Mouse (Mus musculus) cerebral cortex, adult 2 months (tissue): ENCODE results near the gene BC029722.

Experiments
- WGBS: fragments of 180-500 bp; shearing (Covaris S2); methylation state at CpG from one replicate; pipeline ENCODE4 v1.1.7; 2018; 5-methylcytosine and 5-hydroxymethylcytosine counted together

BC029722 gene

GRCm38 (mm10) chr2:155779066-155779465 lies 40.2 kb downstream of the BC029722 start:
- 42% methylated on average over 7 of the region's 7 CpGs for WGBS

- 74% methylated on average over 6 of the region's 6 CpGs for WGBS
These were observed 41.2 kb downstream of the BC029722 start for GRCm38 (mm10) chr2:155778004-155778403.

- WGBS = 89% methylated on average over 4 of the region's 4 CpGs
These were observed 41.6 kb downstream of the BC029722 start for GRCm38 (mm10) chr2:155777688-155777985.

- WGBS = 72% methylated on average over 10 of the region's 10 CpGs
These were observed 42.2 kb downstream of the BC029722 start for GRCm38 (mm10) chr2:155776824-155777687.

- under 1% methylated on average over 43 of the region's 44 CpGs for WGBS
These were observed 43.5 kb downstream of the BC029722 start for GRCm38 (mm10) chr2:155775685-155776263.

- WGBS = 15% methylated on average over 99 of the region's 100 CpGs
These were observed 44.1 kb downstream of the BC029722 start, which contains the start of gene Mmp24 for GRCm38 (mm10) chr2:155774927-155775684. Gene Mmp24, plus strand, starts transcription at chr2:155775342.

- WGBS = 49% methylated on average over 11 of the region's 11 CpGs
These were observed 44.8 kb downstream of the BC029722 start for GRCm38 (mm10) chr2:155774261-155774926.

GRCm38 (mm10) chr2:155773664-155774063 lies 45.6 kb downstream of the BC029722 start:
- WGBS = 70% methylated on average over 4 of the region's 4 CpGs
